Mouse (Mus musculus): ENCODE measurements around the gene Lrrc29. TPM values are rescaled to one million over a fixed set of nuclear protein-coding genes. Genes with fewer than 3 reads are reported as not detected.

The Lrrc29 gene
- total and polyA plus RNA-seq, 2 experiments from 2014 or later = 4.1 to 5.2 TPM

DNA sequence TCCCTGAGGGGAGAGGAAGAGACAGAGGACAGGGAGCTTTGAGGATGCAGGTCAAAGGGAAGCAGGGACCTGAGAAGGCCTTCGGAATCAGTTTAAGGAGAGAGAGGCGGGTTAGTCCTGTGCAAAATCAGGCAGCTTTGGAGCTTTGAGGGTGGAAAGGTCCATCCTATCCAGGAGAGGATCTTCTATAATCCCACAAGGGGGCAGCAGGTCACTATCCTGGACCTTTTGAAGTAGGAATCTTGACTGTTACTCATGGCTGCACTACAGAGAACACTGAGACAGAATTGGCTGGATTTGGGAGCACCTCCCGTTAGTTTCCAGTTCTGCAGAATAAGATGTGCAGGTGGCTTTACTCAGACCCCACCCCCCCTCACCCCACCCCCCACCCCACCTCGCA, 33.6 kb upstream of the Lrrc29 start:
- H3K27ac ChIP-seq = no peak overlapping the region
- no peak overlapping the region for H3K4me3 ChIP-seq (ENCODE audit: low read length)
- no peak overlapping the region for H3K9ac ChIP-seq (replicated peaks; ENCODE audit: low read length)
- no peaks in the 10 kb centered on the region for H3K9me3 ChIP-seq (ENCODE audit: low read length)
- DNase-seq (ENCODE audit: low spot score) = peak; percentile 69
- H3K27me3 ChIP-seq (ENCODE audit: insufficient read depth, low read length) = no peaks in the 10 kb centered on the region
- ATAC-seq = 0 out of 2 replicates have a peak, but pooled peaks have one; percentile 27
- H3K36me3 ChIP-seq (ENCODE audit: insufficient read depth, low read length) = peaks cover 14% of the 10 kb centered on the region
- 51% methylated on average over 4 of the region's 4 CpGs for WGBS
- no peak overlapping the region for H3K4me2 ChIP-seq (ENCODE audit: low read depth, low read length)
- peak; percentile 65 for TF ChIP-seq CTCF (IDR thresholded peaks at IDR 0.05; ENCODE audit: low read depth)
- H3K4me1 ChIP-seq (ENCODE audit: insufficient read depth, low read length) = no peaks in the 10 kb centered on the region

DNA sequence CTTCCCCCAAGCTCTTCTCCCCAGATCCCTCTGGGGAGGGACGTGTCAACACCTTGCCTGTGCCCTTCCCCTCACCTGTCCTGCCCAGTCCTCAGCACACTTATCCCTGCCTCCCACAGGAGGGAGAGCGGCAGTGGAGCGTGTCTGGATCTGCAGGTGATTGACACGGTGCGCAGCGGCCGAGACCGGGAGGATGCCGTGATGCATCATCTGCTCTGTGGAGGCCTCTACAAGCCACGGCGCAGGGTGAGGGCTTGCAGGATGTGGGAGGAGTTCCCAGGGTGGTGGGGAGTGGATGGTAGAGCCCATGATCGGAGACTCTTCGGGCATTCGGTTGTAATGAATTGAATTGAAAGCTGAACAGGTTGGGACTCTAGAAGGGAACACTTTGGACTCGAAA, 33.1 kb upstream of the Lrrc29 start:
- Histone ChIP-seq H3K9me3 (ENCODE audit: low read length) (no peaks in the 10 kb centered on the region), H3K9ac (replicated peaks; ENCODE audit: low read length) (no peak overlapping the region), H3K4me1 (ENCODE audit: insufficient read depth, low read length) (no peaks in the 10 kb centered on the region), H3K27me3 (ENCODE audit: insufficient read depth, low read length) (no peaks in the 10 kb centered on the region), H3K36me3 (ENCODE audit: insufficient read depth, low read length) (peaks cover 11% of the 10 kb centered on the region), H3K4me3 (ENCODE audit: low read length) (no peak overlapping the region), H3K4me2 (ENCODE audit: low read depth, low read length) (no peak overlapping the region), H3K27ac (no peak overlapping the region)
- DNase-seq (ENCODE audit: low spot score) = no peak
- no peak for TF ChIP-seq CTCF (IDR thresholded peaks at IDR 0.05; ENCODE audit: low read depth)
- ATAC-seq = peak; percentile 31; the same call in 1 of the 2 replicates
- 64% methylated on average over 15 of the region's 15 CpGs for WGBS

DNA sequence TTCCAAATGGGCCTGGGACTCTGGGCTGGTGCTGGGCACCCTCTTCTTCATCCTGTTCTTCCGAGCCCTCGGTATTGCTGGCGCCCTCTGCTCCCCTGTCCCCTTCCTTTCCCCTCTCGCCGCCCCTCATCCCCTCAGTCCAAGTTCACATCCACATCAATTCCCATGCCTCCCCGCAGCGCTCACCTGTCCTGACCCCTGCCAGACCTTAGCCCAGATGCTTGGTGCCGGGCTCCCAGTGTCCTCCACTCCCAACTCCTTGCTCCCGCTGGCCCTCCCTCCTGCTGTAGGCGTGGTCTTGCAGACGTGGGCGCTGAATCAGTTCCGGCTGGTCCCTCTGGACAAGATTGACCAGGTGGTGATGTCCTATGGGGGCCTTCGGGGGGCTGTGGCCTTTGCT, 30.6 kb upstream of the Lrrc29 start:
- no peak for TF ChIP-seq CTCF (IDR thresholded peaks at IDR 0.05; ENCODE audit: low read depth)
- WGBS = 89% methylated on average over 14 of the region's 14 CpGs

GRCm38 (mm10) chr8:105355179-105356024, 29.3 kb upstream of the Lrrc29 start:
- WGBS = 58% methylated on average over 26 of the region's 26 CpGs
- H3K9me3 ChIP-seq (ENCODE audit: low read length) = no peaks in the 10 kb centered on the region

More for the DNA sequence above, 30.6 kb upstream of the Lrrc29 start:
- no peak overlapping the region for H3K4me2 ChIP-seq (ENCODE audit: low read depth, low read length)
- peaks cover 7% of the 10 kb centered on the region for H3K36me3 ChIP-seq (ENCODE audit: insufficient read depth, low read length)
- no peaks in the 10 kb centered on the region for H3K4me1 ChIP-seq (ENCODE audit: insufficient read depth, low read length)
- H3K9me3 ChIP-seq (ENCODE audit: low read length) = no peaks in the 10 kb centered on the region
- H3K27me3 ChIP-seq (ENCODE audit: insufficient read depth, low read length) = no peaks in the 10 kb centered on the region
- no peak overlapping the region for H3K4me3 ChIP-seq (ENCODE audit: low read length)
- H3K27ac ChIP-seq = no peak overlapping the region
- no peak for DNase-seq (ENCODE audit: low spot score)
- no peak overlapping the region for H3K9ac ChIP-seq (replicated peaks; ENCODE audit: low read length)
- ATAC-seq = no peak

GRCm38 (mm10) chr8:105354549-105354948, 28.5 kb upstream of the Lrrc29 start:
- DNase-seq (ENCODE audit: low spot score) (no peak), ATAC-seq (no peak)
- no peak overlapping the region for H3K4me2 ChIP-seq (ENCODE audit: low read depth, low read length)
- no peak overlapping the region for H3K27ac ChIP-seq
- no peaks in the 10 kb centered on the region for H3K27me3 ChIP-seq (ENCODE audit: insufficient read depth, low read length)
- no peak overlapping the region for H3K4me3 ChIP-seq (ENCODE audit: low read length)
- H3K4me1 ChIP-seq (ENCODE audit: insufficient read depth, low read length) = peaks cover 9% of the 10 kb centered on the region; the same call in 1 of the 2 replicates
- WGBS = 91% methylated on average over 4 of the region's 4 CpGs
- H3K9me3 ChIP-seq (ENCODE audit: low read length) = no peaks in the 10 kb centered on the region
- H3K9ac ChIP-seq (replicated peaks; ENCODE audit: low read length) = no peak overlapping the region
- peaks cover 7% of the 10 kb centered on the region for H3K36me3 ChIP-seq (ENCODE audit: insufficient read depth, low read length)
- no peak for TF ChIP-seq CTCF (IDR thresholded peaks at IDR 0.05; ENCODE audit: low read depth)

More at GRCm38 (mm10) chr8:105355179-105356024, 29.3 kb upstream of the Lrrc29 start:
- ATAC-seq (no peak), DNase-seq (ENCODE audit: low spot score) (no peak)
- H3K4me1 ChIP-seq (ENCODE audit: insufficient read depth, low read length) = peaks cover 3% of the 10 kb centered on the region; the same call in 1 of the 2 replicates
- H3K9ac ChIP-seq (replicated peaks; ENCODE audit: low read length) = no peak overlapping the region
- H3K36me3 ChIP-seq (ENCODE audit: insufficient read depth, low read length) = peaks cover 7% of the 10 kb centered on the region
- H3K4me3 ChIP-seq (ENCODE audit: low read length) = no peak overlapping the region
- H3K27ac ChIP-seq = no peak overlapping the region
- no peak for TF ChIP-seq CTCF (IDR thresholded peaks at IDR 0.05; ENCODE audit: low read depth)
- H3K4me2 ChIP-seq (ENCODE audit: low read depth, low read length) = no peak overlapping the region
- no peaks in the 10 kb centered on the region for H3K27me3 ChIP-seq (ENCODE audit: insufficient read depth, low read length)

- Histone ChIP-seq H3K4me1 (ENCODE audit: insufficient read depth, low read length) (peaks cover 9% of the 10 kb centered on the region; the same call in 1 of the 2 replicates), H3K27ac (no peak overlapping the region), H3K36me3 (ENCODE audit: insufficient read depth, low read length) (peaks cover 7% of the 10 kb centered on the region), H3K4me2 (ENCODE audit: low read depth, low read length) (no peak overlapping the region), H3K9me3 (ENCODE audit: low read length) (no peaks in the 10 kb centered on the region), H3K27me3 (ENCODE audit: insufficient read depth, low read length) (no peaks in the 10 kb centered on the region), H3K9ac (replicated peaks; ENCODE audit: low read length) (no peak overlapping the region), H3K4me3 (ENCODE audit: low read length) (no peak overlapping the region)
- TF ChIP-seq CTCF (IDR thresholded peaks at IDR 0.05; ENCODE audit: low read depth) = no peak
- 52% methylated on average over 8 of the region's 8 CpGs for WGBS
- ATAC-seq (no peak), DNase-seq (ENCODE audit: low spot score) (no peak)
Observed at GRCm38 (mm10) chr8:105353583-105354135, 27.6 kb upstream of the Lrrc29 start.

Measured in hindbrain, postnatal 0 days (tissue).